Mouse (Mus musculus): ENCODE measurements around the gene Asxl2.
"Not testable (repeated sequence)": the region's sequence is repeated elsewhere in the genome, so short reads cannot be mapped to it uniquely, and the experiment has no call there.

Gene Asxl2

DNA sequence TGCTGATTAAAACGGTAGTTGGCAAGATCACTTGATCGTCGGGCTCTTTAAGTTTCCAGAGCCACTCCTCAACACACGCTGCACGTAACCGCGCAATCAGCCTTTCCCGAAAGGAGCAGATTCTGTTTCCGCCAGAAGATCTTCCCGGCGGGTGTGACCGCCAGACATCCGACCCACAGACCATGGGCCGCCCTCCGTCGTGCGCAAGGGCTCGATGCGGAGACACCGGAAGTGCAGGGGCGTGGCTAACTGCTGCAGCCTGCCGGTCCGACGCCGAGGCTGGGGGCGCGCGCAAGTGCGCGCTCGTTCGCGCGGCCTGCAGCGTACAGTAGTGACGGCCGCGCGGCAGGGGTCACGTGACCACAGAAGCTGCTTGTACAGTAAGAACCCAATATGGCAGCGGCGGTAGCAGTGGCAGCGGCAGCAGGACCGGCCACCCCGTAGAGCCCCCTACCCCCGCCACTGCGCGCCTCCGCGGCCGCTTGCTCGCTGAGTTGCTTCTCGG lies at the start of gene Asxl2:
Gene Asxl2, plus strand, starts transcription at position 328 of the 505 bp plus-strand sequence.
- peak; percentile 100 for DNase-seq (ENCODE audit: low read depth, low spot score)

DNA sequence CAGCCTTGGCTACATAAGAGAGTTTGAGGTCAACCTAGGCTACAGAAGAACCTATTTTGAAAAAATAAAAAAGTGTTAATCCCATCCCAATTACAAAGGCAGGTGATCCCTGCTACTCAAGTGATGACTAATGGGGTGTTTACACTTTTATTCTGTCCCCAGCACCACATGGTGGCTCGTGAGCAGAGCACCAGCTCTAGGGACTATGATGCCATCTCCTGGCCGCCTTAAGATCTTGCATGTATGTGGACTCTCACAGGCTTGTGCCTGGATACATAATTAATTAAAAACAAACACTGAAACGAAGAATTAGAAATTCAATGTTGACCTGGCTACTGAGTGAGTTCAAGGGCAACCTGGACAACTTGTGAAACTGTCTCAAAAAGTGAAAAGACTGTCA lies 49.5 kb upstream of the Asxl2 start:
- peak; percentile 66 for DNase-seq (ENCODE audit: low read depth, low spot score)

DNA sequence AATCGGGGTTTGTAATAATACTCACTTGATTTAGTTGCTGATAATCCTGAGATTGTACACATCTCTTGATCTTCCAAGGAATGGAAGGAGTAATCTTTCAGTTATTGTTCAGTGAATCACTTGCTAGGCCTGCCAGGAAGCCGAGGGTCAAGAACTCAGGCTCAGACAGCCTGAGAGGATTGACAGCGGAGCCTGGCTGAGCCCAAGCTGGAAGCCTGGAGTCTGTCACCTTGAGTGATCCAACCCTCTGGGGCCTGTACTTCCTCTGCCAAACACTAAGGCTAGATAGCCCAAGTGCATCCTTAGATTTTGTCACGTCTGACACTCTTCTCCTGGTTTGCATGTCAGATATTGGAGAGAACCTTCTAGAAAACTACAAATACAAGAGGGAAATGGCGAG lies 48.9 kb upstream of the Asxl2 start:
- DNase-seq (ENCODE audit: low read depth, low spot score): no peak

DNA sequence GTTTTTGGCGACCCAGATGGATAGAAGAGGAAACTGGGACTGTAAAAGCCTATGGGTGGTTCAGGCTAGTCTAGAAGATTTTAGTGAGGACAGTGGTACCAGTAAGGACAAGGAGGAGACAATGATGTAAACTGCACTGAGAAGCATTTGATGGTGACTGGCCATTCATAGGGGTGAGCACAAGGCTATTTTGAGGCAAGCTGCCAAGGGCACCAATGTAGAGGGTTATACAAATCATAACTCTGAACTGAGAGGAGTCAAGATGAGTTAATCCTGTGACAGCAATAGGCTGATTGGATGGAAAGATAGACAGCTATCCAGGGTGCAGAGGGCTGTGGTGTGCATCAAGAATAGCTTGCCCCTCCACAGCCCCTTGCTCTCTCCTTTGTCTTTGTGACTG lies 41.8 kb upstream of the Asxl2 start:
- DNase-seq (ENCODE audit: low read depth, low spot score): no peak

DNA sequence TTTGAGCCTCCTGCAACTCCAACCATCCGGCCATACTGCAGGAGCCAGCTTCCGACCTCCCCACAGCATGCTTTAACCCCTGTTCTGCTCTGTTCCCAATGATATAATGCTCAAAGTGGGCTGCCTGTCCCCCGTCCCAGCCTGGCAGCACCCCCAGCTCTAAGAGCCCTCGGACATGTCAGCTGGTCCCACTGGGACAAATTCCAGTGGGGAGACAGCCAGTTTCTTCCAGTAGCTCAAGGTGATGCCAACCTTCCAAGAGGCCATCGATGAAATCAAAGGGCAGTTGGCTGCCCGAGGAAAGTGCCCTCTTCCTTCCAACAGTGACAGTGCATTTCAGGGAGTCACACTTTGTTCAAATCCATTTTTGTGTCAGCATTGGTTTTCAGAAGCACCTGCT lies 41.4 kb upstream of the Asxl2 start:
- DNase-seq (ENCODE audit: low read depth, low spot score): no peak

DNA sequence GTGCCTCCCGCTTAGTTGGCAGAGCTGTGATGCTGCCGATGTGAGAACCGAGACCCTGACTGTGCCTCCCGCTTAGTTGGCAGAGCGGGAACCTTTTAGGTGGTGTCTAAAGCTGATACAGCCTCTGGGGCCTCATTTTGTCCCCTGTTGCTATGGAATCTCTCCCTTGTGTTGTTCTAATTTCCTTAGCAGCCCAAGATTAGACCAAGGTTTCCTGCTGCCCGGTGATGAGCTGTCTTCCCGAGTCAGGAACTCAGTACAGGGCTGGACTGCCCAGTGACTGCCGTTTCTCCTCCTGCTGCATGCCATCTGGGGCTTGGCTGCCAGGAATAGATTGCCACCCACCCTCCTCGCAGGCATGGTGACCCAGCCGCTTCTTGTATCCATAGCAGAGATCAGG lies 40.7 kb upstream of the Asxl2 start:
- no peak for DNase-seq (ENCODE audit: low read depth, low spot score)

DNA sequence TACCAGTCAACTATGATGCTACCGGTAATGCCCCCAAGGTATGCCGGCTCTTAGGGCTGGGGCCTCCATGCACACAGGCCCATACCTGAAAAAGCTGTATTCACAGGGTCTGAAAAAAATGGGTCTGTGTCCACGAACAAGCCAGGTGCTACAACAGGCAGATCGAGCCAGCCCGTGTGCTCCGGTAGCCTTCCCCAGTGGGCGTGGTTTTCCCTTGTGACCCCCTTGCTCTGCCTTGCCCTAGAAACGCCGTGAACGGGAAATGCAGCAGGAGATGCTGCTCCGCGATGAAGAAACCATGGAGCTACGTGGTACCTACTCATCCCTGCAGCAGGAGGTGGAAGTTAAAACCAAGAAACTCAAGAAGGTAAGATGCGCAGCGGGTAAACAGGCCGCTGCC lies 38.8 kb upstream of the Asxl2 start:
- DNase-seq (ENCODE audit: low read depth, low spot score): peak; percentile 62

DNA sequence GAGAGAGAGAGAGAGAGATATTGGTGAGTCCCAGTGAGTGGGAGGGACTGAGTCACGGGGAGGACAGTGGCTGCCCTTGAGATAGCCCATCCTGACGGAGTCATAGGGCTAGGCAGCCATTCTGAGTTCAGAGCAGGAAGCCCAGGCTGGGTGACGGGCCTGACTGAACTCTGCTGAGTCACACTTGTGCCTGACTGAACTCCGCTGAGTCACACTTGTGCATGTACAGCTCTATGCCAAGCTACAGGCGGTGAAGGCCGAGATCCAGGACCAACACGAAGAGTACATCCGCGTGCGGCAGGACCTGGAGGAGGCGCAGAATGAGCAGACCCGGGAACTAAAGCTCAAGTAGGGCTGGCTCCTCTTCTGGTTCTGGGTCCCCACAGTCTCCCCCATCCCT lies 37.3 kb upstream of the Asxl2 start:
- peak; percentile 56 for DNase-seq (ENCODE audit: low read depth, low spot score)

DNA sequence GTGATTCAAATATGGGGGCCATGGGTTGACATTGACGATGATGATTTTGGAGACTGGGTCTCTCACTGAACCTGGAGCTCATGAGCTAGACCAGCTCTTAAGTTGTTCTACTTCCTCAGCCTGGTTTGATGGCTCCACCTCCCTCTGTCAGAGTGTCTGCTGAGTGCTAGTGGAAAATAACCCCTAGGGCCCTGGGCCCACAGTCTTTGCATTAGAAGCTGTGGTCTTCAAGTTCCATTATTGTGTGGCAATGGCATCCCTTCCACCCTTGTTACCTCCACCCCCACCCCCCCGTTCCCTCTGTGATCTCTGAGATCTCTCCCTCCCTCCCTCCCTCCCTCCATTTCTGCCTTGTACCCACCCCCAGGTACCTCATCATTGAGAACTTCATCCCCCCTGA lies 36.6 kb upstream of the Asxl2 start:
- no peak for DNase-seq (ENCODE audit: low read depth, low spot score)

DNA sequence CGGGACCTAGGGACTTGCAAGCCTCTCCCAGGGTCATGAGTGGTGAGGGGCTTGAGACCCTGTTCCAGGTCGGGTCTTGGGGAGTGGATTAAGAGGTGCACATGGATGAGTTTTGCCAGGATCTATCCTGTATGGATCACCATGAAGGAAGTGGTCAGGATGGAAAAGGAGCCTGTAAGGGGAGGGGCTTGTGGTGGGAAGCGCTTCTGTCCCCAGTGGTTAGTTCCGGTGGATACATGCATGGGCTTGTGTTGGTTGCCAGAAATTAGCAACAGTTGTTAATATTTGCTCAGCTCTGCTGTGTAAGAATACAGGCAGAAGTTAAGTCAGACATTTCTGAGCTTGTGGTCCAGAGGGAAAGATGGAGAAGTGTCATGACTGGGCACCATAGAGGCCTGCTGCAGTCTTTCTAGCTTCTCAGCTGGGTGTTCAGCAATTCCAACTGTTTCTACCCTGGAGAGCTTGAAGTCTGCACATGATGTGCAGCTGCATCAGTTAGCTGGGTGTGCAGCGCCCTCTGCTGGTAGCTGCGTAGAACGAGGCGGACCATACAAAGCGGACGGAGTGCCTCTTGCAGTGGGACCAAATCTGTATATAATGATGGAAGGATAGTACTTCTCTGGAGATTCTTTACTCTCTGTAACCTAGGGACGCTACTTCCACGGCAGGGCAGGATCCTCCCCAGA lies 35.9 kb upstream of the Asxl2 start:
- peak; percentile 93 for DNase-seq (ENCODE audit: low read depth, low spot score)

DNA sequence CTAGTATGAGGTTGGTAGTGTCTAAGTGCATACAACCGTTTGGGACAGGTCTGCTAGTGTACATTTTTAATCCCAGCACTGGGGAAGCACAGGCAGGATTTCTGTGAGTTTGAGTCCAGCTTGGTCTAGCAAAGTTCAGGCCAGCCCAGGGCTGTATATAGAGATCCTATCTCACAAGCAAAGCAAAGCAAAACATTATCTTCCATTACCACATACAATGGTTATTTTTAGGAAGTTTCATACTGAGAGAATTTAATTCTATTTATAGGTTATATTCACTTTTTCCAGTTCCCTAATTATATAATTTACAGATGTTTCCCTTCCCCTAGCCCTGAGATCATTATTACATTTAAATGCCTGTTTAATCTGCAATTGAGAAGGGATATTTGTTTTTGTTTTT lies 35.4 kb upstream of the Asxl2 start:
- no peak for DNase-seq (ENCODE audit: low read depth, low spot score)

DNA sequence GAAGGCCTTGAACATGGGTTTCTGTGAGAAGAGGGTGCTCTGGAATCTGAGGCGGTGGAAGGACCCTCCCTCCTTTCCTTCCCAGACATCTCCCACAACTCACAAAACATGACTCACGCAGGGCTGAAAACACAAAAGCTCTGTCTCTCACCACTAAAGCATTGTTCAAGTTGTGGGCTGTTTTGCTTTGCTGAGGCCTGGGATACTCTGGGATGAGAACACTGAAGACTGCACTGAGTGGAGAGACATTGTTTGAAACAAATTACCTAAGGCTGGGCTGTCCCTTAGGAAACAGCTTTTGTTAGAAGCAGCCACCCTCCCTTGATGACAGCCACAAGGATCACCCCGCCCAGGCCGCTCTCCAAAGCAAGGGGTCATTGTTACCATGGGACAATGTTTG lies 33.5 kb upstream of the Asxl2 start:
- DNase-seq (ENCODE audit: low read depth, low spot score): peak; percentile 76

DNA sequence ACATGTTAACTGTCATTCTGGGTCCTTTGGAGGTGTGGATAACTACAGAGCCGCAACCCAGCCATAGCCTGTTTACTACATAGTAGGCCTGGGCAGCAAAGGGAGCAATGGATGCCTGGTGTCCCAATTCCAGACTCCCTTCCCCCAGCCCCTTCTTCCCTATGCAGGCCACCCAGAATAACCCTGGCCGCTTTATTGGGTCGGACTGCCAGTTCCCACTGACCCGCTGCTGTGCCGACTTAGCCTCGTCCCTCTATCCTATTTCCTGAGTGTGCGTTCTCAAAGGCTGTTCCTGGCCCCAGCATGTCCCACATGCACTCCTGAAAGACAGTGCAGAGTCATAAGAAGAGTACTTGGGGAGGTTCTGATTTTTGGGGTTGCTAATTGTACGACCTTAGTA lies 29.7 kb upstream of the Asxl2 start:
- DNase-seq (ENCODE audit: low read depth, low spot score): no peak

DNA sequence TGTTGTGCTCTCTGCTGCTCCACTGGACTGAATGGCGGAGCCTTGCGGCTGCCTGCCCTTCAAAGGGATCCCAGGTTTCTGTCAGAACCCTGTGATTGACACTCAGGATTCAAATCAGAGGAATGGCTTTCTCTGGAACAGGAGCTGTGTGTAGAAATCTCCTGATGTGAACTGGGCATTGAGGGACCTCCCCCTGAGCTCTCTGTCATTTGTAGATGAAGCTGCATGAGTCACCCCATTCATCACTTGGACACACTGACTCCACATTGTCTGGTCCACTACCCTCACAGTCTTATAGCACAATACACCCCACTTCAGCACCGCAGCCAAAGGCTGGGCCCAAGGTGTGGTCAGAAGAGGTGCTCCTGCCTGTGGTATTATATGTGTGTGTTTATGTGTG lies 21.0 kb upstream of the Asxl2 start:
- not testable (repeated sequence) for DNase-seq (ENCODE audit: low read depth, low spot score)

DNA sequence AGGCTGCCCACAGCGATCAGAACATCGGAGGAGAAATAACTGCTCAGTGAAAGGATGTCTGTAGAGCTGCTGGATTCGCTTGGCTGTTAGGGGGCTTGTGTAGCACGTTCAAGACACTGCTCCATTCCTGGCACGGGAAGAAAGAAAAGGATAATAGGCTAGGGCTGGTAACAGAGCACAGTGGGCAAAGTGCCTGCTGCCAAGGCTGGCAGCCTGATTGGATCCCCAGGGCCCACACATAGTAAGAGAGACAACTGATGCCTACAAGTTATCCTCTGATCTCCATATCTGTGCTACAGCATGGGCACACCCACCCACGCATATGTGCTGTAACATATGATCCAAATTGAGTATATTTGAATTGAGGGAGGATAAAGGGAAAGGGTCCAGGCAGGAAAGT lies 20.1 kb upstream of the Asxl2 start:
- no peak for DNase-seq (ENCODE audit: low read depth, low spot score)

DNA sequence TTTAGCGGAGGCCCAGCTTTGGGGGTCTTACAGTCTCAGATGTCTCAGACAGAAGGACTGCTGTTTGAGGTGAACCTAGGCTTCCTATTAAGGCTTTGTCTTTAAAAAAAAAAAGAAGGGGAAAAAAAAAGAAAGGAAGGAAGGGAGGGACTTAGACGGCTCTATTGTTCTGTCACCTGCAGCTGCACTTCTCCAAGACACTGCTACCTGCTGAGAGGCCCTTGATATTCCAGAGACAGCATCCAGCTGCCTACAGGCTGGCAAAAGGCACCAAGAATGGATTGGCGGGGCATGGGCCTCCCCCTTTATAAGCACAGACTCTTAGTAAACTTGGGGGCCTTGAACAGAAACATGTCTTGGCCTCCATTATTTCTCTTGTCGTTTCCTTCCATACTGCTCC lies 11.7 kb upstream of the Asxl2 start:
- DNase-seq (ENCODE audit: low read depth, low spot score): peak; percentile 51

DNA sequence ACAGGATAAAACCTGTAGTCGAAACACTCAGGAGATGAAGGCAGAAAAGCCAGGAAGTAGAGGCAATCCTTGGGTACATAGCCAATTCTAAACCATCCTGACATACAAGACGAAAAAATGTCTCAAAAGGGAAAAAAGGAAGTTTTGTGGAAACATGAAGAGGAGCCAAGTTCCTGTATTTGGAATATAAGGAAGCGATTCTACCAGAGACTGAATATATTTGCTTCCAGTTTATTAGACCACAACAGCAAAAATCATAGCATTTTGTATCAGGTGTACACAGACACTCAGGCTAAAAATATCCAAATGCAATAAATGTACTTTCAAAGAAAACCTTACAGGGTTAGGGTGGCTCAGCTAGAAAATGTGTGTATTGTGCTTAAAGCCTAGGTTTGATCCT lies 7.9 kb upstream of the Asxl2 start:
- no peak for DNase-seq (ENCODE audit: low read depth, low spot score)

DNA sequence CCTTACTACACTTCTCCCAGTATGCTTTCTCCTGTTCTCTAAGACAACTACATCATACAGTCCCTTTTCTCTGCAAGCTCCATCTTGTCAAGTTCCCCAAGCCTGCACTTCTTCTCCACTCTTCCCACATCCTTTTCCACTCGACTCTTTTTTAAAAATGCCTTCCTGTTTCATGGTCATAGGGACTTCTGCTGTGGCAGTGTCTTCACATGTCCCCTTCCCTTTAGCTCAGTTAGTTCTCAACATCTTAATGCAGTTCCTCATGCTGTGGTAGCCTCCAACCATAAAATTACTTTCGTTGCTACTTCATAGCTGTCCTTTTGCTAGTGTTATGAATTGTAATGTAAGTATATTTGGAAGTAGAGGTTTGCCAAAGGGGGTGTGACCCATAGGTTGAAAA lies 6.1 kb upstream of the Asxl2 start:
- DNase-seq (ENCODE audit: low read depth, low spot score): no peak

DNA sequence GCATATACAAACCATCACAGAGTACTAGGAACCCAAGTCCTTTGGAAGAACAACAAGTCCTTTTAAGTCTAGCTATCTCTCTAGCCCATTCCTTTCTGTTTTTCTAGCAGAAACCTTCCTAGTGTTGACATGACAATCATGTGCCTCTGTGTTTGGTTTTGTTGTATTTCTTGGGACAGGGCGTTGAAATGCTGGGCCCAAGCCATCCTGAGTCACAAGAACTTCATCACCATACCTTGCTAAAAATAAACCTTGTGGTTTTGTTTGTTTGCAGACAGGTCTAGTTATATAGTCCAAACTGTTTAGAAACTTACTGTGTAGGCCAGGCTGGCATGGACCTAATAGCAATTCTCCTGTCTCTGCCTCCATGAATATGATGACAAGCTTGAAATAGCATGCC lies 3.9 kb upstream of the Asxl2 start:
- DNase-seq (ENCODE audit: low read depth, low spot score): no peak

DNA sequence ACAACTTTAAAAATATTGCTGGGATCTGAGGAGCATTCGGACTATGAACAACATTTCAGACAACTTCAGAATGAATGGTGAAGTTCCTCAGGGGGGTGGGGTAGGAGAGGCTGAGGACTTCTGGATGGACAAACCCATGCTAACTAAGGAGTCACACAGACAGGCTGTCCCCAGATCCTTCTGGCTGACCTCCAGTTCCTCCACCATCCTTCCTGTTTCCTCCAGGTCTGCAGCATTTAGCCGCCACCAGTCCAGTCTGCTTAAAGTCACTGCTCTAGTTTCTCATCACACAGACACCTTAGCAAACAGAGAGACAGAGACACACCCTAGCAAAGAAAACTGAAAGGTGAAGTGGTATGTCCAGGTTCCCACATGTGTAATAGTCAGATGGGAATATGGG lies 2.5 kb upstream of the Asxl2 start:
- DNase-seq (ENCODE audit: low read depth, low spot score): no peak

DNA sequence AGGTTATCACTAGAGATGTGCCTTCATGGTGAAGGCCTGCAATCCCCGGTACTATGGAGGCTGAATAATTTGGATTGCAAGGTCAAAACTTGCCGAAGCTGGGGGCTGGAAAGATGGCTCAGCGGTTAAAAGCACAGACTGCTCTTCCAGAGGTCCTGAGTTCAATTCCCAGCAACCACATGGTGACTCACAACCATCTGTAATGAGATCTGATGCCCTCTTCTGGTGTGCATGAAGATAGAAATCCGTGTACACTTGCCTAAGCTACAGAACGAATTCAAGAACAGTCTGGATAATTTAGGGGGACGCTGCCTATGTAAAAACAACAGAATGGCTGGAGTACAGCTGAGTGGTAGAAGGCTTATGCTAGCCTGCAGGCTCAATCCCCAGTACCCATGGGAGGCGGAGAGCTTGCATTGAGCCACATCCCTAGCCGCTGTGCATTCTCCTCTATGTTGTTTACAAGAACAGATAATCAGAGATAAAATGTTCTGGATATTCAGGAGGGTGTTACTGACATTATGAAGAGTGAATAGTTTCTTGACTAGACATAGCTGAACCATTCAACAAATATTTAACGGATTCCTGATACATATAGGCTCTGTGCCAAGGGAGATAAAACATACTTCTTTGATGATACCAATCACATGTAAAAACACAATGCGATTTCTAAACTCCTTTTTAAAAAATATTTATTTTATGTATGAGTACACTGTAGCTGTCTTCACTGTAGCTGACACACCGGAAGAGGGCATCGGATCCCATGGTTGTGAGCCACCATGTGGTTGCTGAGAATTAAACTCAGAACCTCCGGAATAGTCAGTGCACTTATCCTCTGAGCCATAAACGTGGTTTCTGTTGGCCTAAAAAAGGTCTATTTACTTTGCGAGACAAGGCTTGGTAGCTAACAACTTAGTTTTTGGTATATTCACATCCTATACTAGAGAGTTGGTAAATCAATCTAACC lies 999 bp upstream of the Asxl2 start:
- peak; percentile 36 for DNase-seq (ENCODE audit: low read depth, low spot score)

DNA sequence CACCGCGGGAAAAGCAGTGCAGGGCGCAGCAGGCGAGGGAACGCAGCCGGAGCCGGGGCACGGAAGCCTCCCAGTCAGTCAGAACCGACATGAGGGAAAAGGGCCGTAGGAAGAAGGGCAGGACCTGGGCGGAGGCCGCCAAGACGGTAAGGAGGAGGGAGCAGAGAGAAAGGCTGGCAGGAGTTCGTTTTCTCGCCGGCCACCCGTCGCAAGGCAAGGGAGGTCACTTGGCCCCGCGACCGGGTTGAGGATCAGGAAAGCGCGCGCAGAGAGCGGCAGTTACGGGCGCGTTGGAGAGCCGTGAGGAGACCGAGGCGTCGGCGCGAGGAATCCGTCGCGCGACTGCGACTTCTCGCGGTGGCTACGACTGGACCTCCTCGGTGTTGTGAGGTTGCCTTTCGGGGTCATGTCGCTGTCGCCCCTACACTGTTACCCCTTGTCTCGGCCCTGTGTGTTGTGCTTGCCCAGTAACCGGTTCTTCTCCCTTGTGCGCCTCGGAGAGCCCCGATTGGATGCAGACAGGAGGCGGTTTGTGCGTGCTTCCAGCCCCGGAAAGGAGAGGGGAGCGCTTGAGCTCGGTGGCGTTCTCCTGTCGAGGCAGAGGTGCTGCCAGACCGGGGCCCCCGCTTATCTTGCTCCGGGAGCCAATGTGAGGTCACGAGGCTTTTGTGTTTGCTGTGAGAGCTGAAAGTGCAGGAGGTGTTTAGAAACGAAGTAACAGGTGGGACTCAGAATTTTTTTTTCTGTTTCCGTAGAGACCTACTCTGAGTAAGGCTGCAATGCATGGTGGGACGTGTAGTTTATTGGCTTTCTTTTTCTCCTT lies 621 bp downstream of the Asxl2 start:
- peak; percentile 81 for DNase-seq (ENCODE audit: low read depth, low spot score)
